Mouse (Mus musculus): Measurements from ENCODE around the gene Eid2b. TPM values are rescaled to one million over a fixed set of nuclear protein-coding genes. Genes with fewer than 3 reads are reported as not detected.

Eid2b gene
- polyA plus RNA-seq, 1 experiment from 2014 or later, result 8.4 TPM

DNA sequence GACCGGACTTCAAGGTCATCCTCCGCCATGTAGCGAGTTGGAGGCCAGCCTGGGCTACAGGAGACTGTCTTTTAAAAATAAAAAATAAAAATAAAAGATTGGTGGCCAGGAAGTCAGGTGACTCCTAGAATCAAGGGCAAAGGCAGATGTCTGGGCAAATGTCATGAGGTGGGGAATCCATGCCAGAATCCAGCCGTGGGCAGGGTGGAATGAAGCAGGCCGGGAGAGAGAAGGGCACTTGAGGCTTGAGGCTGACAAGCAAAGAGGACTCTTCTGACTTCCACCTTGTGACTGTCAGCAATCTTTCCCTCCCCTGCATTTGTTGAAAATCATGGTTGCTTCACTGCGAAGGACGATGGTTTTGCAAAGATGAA lies 727 bp downstream of the Eid2b start:
- peak overlapping the region; percentile 72 to 87 for H3K4me3 ChIP-seq (ENCODE audit: control insufficient read depth in 1 of 2, insufficient read depth in 1 of 2, low read depth in 1 of 2, low read length in 2 of 2)
- peak overlapping the region in 1 of 2 experiments; percentile 66; a peak in 1 of 4 replicates for H3K27ac ChIP-seq (replicated peaks in 1 of 2; ENCODE audit: control insufficient read depth in 1 of 2, insufficient read depth in 1 of 2, low read depth in 2 of 2, low read length in 2 of 2)
- peak overlapping the region; percentile 93 for H3K9ac ChIP-seq (ENCODE audit: low read length)
- no peaks in the 10 kb centered on the region for H3K36me3 ChIP-seq (ENCODE audit: control insufficient read depth, insufficient read depth, low read length)
- 84% methylated on average over 7 of the region's 7 CpGs for WGBS
- no peaks in the 10 kb centered on the region for H3K27me3 ChIP-seq (ENCODE audit: control insufficient read depth, insufficient read depth, low read length)
- no peak for ATAC-seq (ENCODE audit: insufficient number of reproducible peaks, insufficient read depth, low FRiP score, low read depth)
- peaks cover 4 to 5% of the 10 kb centered on the region in 2 experiments; a peak in 3 of 4 replicates for H3K4me1 ChIP-seq (ENCODE audit: control insufficient read depth in 2 of 2, insufficient read depth in 2 of 2, low read length in 2 of 2)
- H3K4me2 ChIP-seq (ENCODE audit: low read length), result peak overlapping the region; percentile 91
- H3K9me3 ChIP-seq (ENCODE audit: control insufficient read depth, low read length), result no peaks in the 10 kb centered on the region

DNA sequence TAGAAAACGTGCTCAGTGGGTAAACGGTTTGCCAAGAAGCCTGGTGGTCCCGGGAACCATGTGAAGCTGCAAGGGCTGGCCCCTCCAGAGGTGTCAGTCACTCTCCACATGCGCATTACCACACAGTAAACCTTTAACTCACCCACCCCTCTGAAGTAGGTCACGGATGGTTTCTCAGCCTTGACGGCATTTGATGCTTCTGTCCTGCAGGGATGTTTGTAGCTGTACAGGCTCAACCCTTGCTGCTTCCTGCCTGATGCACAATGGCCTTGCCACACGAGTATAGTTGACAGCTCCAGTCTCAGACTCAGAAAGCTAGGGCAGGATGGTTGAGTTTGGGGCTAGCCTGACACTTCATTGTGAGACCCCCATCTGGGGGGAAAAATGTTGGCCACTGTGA lies 3.1 kb downstream of the Eid2b start:
- Histone ChIP-seq H3K4me3 (ENCODE audit: control insufficient read depth in 1 of 2, insufficient read depth in 1 of 2, low read depth in 1 of 2, low read length in 2 of 2) (no peak overlapping the region), H3K9ac (ENCODE audit: low read length) (no peak overlapping the region), H3K27me3 (ENCODE audit: control insufficient read depth, insufficient read depth, low read length) (no peaks in the 10 kb centered on the region), H3K36me3 (ENCODE audit: control insufficient read depth, insufficient read depth, low read length) (no peaks in the 10 kb centered on the region), H3K27ac (replicated peaks in 1 of 2; ENCODE audit: control insufficient read depth in 1 of 2, insufficient read depth in 1 of 2, low read depth in 2 of 2, low read length in 2 of 2) (no peak overlapping the region), H3K4me2 (ENCODE audit: low read length) (no peak overlapping the region), H3K4me1 (ENCODE audit: control insufficient read depth in 2 of 2, insufficient read depth in 2 of 2, low read length in 2 of 2) (peaks cover 4 to 5% of the 10 kb centered on the region in 2 experiments; a peak in 3 of 4 replicates), H3K9me3 (ENCODE audit: control insufficient read depth, low read length) (no peaks in the 10 kb centered on the region)
- 73% methylated on average over 7 of the region's 7 CpGs for WGBS
- ATAC-seq (ENCODE audit: insufficient number of reproducible peaks, insufficient read depth, low FRiP score, low read depth), result no peak

DNA sequence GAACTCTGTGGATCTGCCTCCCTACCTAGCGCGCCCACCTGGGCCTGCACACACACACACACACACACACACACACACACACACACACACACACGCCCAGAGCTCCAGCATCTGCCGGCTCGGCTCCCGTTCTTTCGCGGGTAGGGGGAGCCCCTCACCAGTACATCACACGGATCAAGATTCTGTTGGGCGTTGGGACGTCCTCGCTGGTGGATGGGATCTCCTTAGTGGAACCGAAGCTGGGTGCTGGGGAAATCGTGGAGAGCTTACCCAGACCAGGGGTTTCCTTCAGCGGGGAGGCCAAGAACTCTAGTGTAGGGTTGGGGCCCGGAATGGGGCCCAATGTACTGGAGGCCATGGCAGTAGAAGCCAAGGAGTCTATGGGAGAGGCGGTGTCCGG lies 12.6 kb downstream of the Eid2b start:
- H3K27me3 ChIP-seq (ENCODE audit: control insufficient read depth, insufficient read depth, low read length), result peaks cover 78% of the 10 kb centered on the region
- no peaks in the 10 kb centered on the region for H3K36me3 ChIP-seq (ENCODE audit: control insufficient read depth, insufficient read depth, low read length)
- WGBS, result under 1% methylated on average over 17 of the region's 18 CpGs
- peak overlapping the region; percentile 36; the same call in 1 of the 2 replicates for H3K9ac ChIP-seq (ENCODE audit: low read length)
- no peak for ATAC-seq (ENCODE audit: insufficient number of reproducible peaks, insufficient read depth, low FRiP score, low read depth)
- peaks cover 5 to 6% of the 10 kb centered on the region in 2 experiments; a peak in 2 of 4 replicates for H3K4me1 ChIP-seq (ENCODE audit: control insufficient read depth in 2 of 2, insufficient read depth in 2 of 2, low read length in 2 of 2)
- no peaks in the 10 kb centered on the region for H3K9me3 ChIP-seq (ENCODE audit: control insufficient read depth, low read length)
- no peak overlapping the region for H3K27ac ChIP-seq (replicated peaks in 1 of 2; ENCODE audit: control insufficient read depth in 1 of 2, insufficient read depth in 1 of 2, low read depth in 2 of 2, low read length in 2 of 2)
- H3K4me3 ChIP-seq (ENCODE audit: control insufficient read depth in 1 of 2, insufficient read depth in 1 of 2, low read depth in 1 of 2, low read length in 2 of 2), result peak overlapping the region in 1 of 2 experiments; percentile 29; a peak in 2 of 4 replicates
- peak overlapping the region; percentile 56 for H3K4me2 ChIP-seq (ENCODE audit: low read length)

DNA sequence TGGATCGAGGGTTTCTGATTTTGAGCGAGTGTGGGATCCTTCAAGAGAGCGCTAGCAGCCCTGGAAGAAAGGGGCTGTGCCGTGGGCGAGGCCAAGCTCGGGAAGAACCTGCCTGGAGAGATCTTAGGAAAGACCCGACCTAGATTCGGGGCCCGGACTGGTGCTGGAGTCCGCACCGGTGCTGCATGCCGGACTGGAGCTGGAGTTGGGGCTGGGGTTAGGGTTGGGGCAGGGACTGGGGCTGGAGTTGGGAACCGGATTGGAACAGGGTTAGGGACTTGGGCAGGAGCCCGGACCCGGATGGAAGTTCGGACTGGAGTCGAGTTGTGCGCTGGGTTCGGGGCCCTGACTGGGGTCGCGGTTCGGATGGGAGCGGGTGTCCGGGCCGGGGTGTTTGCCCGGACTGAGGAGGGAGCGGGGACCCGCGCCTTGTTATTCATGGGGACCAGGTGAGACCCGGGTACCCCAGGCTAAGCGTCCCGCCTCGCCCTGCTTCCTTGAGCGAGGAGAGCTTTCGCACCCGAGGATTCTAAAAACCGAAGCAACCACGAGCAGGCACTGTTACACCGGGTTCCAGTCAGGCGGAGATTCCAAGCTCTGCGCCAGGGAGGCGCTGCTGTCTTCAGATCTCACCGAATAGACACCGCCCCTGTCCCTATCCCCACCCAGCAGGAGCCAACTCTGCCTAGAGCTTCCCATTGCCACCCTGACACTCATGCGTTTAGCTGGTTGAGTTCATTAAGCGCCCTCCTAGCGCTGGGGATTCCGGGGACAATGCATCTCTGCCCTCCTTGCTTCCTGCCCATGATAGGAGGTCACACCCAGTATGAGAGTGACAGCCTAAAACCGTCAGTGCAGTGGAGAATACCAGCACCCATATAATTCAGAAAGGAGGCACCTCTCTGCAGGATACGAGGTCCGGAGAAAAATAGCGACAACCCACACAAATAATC lies 13.4 kb downstream of the Eid2b start, which contains the start of gene Selenov:
Gene Selenov (minus strand): TSS at position 549 of the 953 bp plus-strand sequence.
- Histone ChIP-seq H3K27me3 (ENCODE audit: control insufficient read depth, insufficient read depth, low read length) (peaks cover 83% of the 10 kb centered on the region), H3K4me3 (ENCODE audit: control insufficient read depth in 1 of 2, insufficient read depth in 1 of 2, low read depth in 1 of 2, low read length in 2 of 2) (peak within 1 kb of the TSS; percentile 6 to 29; a peak in 3 of 4 replicates), H3K27ac (replicated peaks in 1 of 2; ENCODE audit: control insufficient read depth in 1 of 2, insufficient read depth in 1 of 2, low read depth in 2 of 2, low read length in 2 of 2) (no peak within 1 kb of the TSS), H3K4me1 (ENCODE audit: control insufficient read depth in 2 of 2, insufficient read depth in 2 of 2, low read length in 2 of 2) (peaks cover 5 to 6% of the 10 kb centered on the region in 2 experiments; a peak in 2 of 4 replicates), H3K9ac (ENCODE audit: low read length) (peak within 1 kb of the TSS; percentile 36; the same call in 1 of the 2 replicates), H3K9me3 (ENCODE audit: control insufficient read depth, low read length) (no peaks in the 10 kb centered on the region), H3K36me3 (ENCODE audit: control insufficient read depth, insufficient read depth, low read length) (no peaks in the 10 kb centered on the region), H3K4me2 (ENCODE audit: low read length) (peak within 1 kb of the TSS; percentile 56)
- ATAC-seq (ENCODE audit: insufficient number of reproducible peaks, insufficient read depth, low FRiP score, low read depth), result no peak
- WGBS, result 1% methylated on average over 52 of the region's 52 CpGs

DNA sequence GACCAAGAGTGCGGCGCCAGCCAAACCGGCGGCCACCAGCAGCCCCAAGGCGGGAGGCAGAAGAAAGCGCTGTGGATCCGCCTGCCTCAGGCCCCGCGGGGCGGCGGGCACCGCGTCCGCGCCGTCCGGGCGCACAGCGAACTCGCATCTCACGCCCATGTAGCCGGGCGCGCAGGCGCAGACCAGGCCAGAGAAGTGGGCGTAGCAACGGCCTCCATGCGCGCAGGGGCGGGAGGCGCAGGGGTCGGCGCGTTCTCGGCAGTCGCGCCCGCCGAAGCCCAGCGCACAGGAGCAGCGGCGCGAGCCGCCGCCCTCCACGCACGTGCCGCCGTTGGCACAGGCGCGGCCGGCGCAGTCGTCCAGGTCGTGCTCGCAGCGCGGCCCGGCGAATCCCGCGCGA lies 16.9 kb downstream of the Eid2b start:
- peaks cover 93% of the 10 kb centered on the region for H3K27me3 ChIP-seq (ENCODE audit: control insufficient read depth, insufficient read depth, low read length)
- WGBS, result 10% methylated on average over 60 of the region's 63 CpGs
- no peak for ATAC-seq (ENCODE audit: insufficient number of reproducible peaks, insufficient read depth, low FRiP score, low read depth)
- peak overlapping the region; percentile 45 to 64 for H3K4me3 ChIP-seq (ENCODE audit: control insufficient read depth in 1 of 2, insufficient read depth in 1 of 2, low read depth in 1 of 2, low read length in 2 of 2)
- no peak overlapping the region for H3K27ac ChIP-seq (replicated peaks in 1 of 2; ENCODE audit: control insufficient read depth in 1 of 2, insufficient read depth in 1 of 2, low read depth in 2 of 2, low read length in 2 of 2)
- H3K9me3 ChIP-seq (ENCODE audit: control insufficient read depth, low read length), result no peaks in the 10 kb centered on the region
- peak overlapping the region; percentile 63 for H3K9ac ChIP-seq (ENCODE audit: low read length)
- peak overlapping the region; percentile 72 for H3K4me2 ChIP-seq (ENCODE audit: low read length)
- peaks cover 5 to 6% of the 10 kb centered on the region in 2 experiments; a peak in 2 of 4 replicates for H3K4me1 ChIP-seq (ENCODE audit: control insufficient read depth in 2 of 2, insufficient read depth in 2 of 2, low read length in 2 of 2)
- H3K36me3 ChIP-seq (ENCODE audit: control insufficient read depth, insufficient read depth, low read length), result no peaks in the 10 kb centered on the region

DNA sequence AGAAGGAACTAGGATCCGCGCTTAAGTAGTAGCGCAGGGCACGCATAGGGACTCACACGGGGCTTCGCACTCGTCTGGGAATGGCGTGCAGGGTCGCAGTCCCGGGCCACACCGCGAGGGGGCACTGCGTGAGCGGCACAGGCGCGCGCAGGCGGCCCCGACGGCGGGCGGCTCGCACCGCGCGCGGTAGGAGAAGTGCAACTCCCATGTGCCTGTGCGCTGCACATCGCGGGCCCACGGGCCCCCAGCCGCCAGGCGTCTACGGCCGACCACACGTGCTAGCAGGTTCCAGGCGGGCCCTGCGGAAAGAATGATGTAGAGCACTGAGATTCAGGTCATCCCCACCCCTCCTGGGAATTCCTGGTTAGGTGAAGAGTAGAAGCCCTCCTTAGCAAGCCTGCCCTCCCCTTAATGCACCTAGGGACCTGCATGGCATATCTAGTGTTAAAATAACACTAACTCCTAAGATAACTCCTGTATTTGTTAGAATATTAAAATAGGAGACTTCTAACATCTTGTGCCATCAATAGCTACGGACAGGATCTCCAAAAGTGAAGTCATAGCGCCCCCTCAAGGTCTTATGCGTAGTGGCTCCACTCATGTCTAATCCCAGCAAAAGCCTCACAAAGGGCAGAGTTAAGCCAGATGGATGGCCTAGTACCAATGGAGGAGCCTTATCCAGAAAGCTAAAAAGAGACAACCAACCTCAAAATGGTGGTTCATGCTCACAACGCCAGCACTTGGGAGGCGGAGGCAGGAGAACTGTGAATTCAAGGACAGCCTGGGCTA lies 21.5 kb downstream of the Eid2b start:
- WGBS, result 34% methylated on average over 43 of the region's 43 CpGs
- ATAC-seq (ENCODE audit: insufficient number of reproducible peaks, insufficient read depth, low FRiP score, low read depth), result no peak
- H3K9ac ChIP-seq (ENCODE audit: low read length), result peak overlapping the region; percentile 11; the same call in 1 of the 2 replicates
- no peak overlapping the region for H3K4me3 ChIP-seq (ENCODE audit: control insufficient read depth in 1 of 2, insufficient read depth in 1 of 2, low read depth in 1 of 2, low read length in 2 of 2)
- no peaks in the 10 kb centered on the region for H3K36me3 ChIP-seq (ENCODE audit: control insufficient read depth, insufficient read depth, low read length)
- H3K9me3 ChIP-seq (ENCODE audit: control insufficient read depth, low read length), result no peaks in the 10 kb centered on the region
- H3K27ac ChIP-seq (replicated peaks in 1 of 2; ENCODE audit: control insufficient read depth in 1 of 2, insufficient read depth in 1 of 2, low read depth in 2 of 2, low read length in 2 of 2), result no peak overlapping the region
- H3K27me3 ChIP-seq (ENCODE audit: control insufficient read depth, insufficient read depth, low read length), result peaks cover 85% of the 10 kb centered on the region
- H3K4me2 ChIP-seq (ENCODE audit: low read length), result peak overlapping the region; percentile 8; the same call in 1 of the 2 replicates
- H3K4me1 ChIP-seq (ENCODE audit: control insufficient read depth in 2 of 2, insufficient read depth in 2 of 2, low read length in 2 of 2), result peaks cover 2 to 9% of the 10 kb centered on the region in 2 experiments; a peak in 1 of 4 replicates

All from heart, embryonic 14.5 days (tissue).